Mouse (Mus musculus) left cerebral cortex, adult 8-10 months (tissue): ENCODE data around the gene Nid2. TPM values are rescaled to one million over a fixed set of nuclear protein-coding genes. Genes with fewer than 3 reads are reported as not detected.

Source experiments
- DNase-seq, 2 experiments: peaks; one replicate each; pipeline ENCODE4 v3.0.0; 2022; ENCODE audit warnings: low spot score in 2 of 2
- total RNA-seq, 4 experiments: library from RNA; stranded (reverse); gene quantifications; 2 replicates each; pipeline ENCODE4 v1.2.4; 2022

Gene Nid2
- total RNA-seq, 4 experiments from 2014 or later: 2.1 to 4.1 (median 3.3) TPM

- no peak for DNase-seq
Measured at GRCm38 (mm10) chr14:19744876-19745275, 6.2 kb upstream of the Nid2 start.

- DNase-seq: no peak
Measured at GRCm38 (mm10) chr14:19746232-19746631, 4.8 kb upstream of the Nid2 start.

GRCm38 (mm10) chr14:19746731-19747130 lies 4.3 kb upstream of the Nid2 start:
- no peak for DNase-seq

GRCm38 (mm10) chr14:19749743-19750142 lies 1.3 kb upstream of the Nid2 start:
- DNase-seq: no peak

- DNase-seq: no peak
Measured at GRCm38 (mm10) chr14:19750411-19751024, 547 bp upstream of the Nid2 start.

GRCm38 (mm10) chr14:19752276-19752675 lies 1.2 kb downstream of the Nid2 start:
- no peak for DNase-seq

- DNase-seq: no peak
Measured at GRCm38 (mm10) chr14:19759277-19760193, 8.5 kb downstream of the Nid2 start.

GRCm38 (mm10) chr14:19760721-19761120 lies 9.7 kb downstream of the Nid2 start:
- no peak for DNase-seq

- DNase-seq: no peak
Measured at GRCm38 (mm10) chr14:19762014-19762413, 10.9 kb downstream of the Nid2 start.

- no peak for DNase-seq
Measured at GRCm38 (mm10) chr14:19763527-19763926, 12.5 kb downstream of the Nid2 start.

GRCm38 (mm10) chr14:19764331-19764730 lies 13.3 kb downstream of the Nid2 start:
- no peak for DNase-seq

GRCm38 (mm10) chr14:19765539-19766379 lies 14.7 kb downstream of the Nid2 start:
- DNase-seq: no peak

- no peak for DNase-seq
Measured at GRCm38 (mm10) chr14:19766380-19766649, 15.2 kb downstream of the Nid2 start.

- DNase-seq: no peak
Measured at GRCm38 (mm10) chr14:19768648-19769047, 17.6 kb downstream of the Nid2 start.

- DNase-seq: no peak
Measured at GRCm38 (mm10) chr14:19769441-19770200, 18.6 kb downstream of the Nid2 start.

GRCm38 (mm10) chr14:19771173-19771572 lies 20.1 kb downstream of the Nid2 start:
- no peak for DNase-seq

- DNase-seq: no peak
Measured at GRCm38 (mm10) chr14:19774036-19774628, 23.1 kb downstream of the Nid2 start.

GRCm38 (mm10) chr14:19775491-19775890 lies 24.4 kb downstream of the Nid2 start:
- DNase-seq: no peak

GRCm38 (mm10) chr14:19776179-19776578 lies 25.1 kb downstream of the Nid2 start:
- no peak for DNase-seq

GRCm38 (mm10) chr14:19776890-19777289 lies 25.8 kb downstream of the Nid2 start:
- no peak for DNase-seq

- DNase-seq: no peak
Measured at GRCm38 (mm10) chr14:19777365-19777764, 26.3 kb downstream of the Nid2 start.
